Mouse (Mus musculus) c-Kit-positive CD71-positive TER-119-negative erythroid progenitor cells, embryonic 14.5 days (primary cell): ENCODE measurements around the gene Gm47841.

ENCODE experiments used
- DNase-seq: peaks from one replicate; pipeline ENCODE4 v3.0.0-alpha.2; 2013; ENCODE audit warnings: low read depth

Gene Gm47841

GRCm38 (mm10) chr15:101047194-101047555 is at the start of gene Gm47841:
TSS of gene Gm47841 (minus strand) at chr15:101047397.
- no peak for DNase-seq

GRCm38 (mm10) chr15:101095392-101095791 is 48.2 kb upstream of the Gm47841 start:
- DNase-seq: no peak

GRCm38 (mm10) chr15:101094979-101095378 is 47.8 kb upstream of the Gm47841 start:
- no peak for DNase-seq

- no peak for DNase-seq
Observed at GRCm38 (mm10) chr15:101093988-101094387, 46.8 kb upstream of the Gm47841 start.

- DNase-seq: no peak
Observed at GRCm38 (mm10) chr15:101092829-101093648, 45.8 kb upstream of the Gm47841 start.

- DNase-seq: no peak
Observed at GRCm38 (mm10) chr15:101092121-101092828, 45.1 kb upstream of the Gm47841 start.

GRCm38 (mm10) chr15:101091551-101091950 is 44.4 kb upstream of the Gm47841 start:
- no peak for DNase-seq

GRCm38 (mm10) chr15:101088291-101088690 is 41.1 kb upstream of the Gm47841 start:
- DNase-seq: no peak

- DNase-seq: no peak
Observed at GRCm38 (mm10) chr15:101086956-101087355, 39.8 kb upstream of the Gm47841 start.

- DNase-seq: no peak
Observed at GRCm38 (mm10) chr15:101086451-101086850, 39.3 kb upstream of the Gm47841 start.

- DNase-seq: no peak
Observed at GRCm38 (mm10) chr15:101084499-101084898, 37.3 kb upstream of the Gm47841 start.

GRCm38 (mm10) chr15:101082236-101082635 is 35.0 kb upstream of the Gm47841 start:
- DNase-seq: no peak

- DNase-seq: no peak
Observed at GRCm38 (mm10) chr15:101081035-101081548, 33.9 kb upstream of the Gm47841 start.

- no peak for DNase-seq
Observed at GRCm38 (mm10) chr15:101080031-101080520, 32.9 kb upstream of the Gm47841 start.

GRCm38 (mm10) chr15:101078731-101079156 is 31.5 kb upstream of the Gm47841 start:
- no peak for DNase-seq

GRCm38 (mm10) chr15:101077813-101078730 is 30.9 kb upstream of the Gm47841 start, which contains the start of gene Fignl2:
TSS of gene Fignl2 (minus strand) at chr15:101078567.
- no peak for DNase-seq

GRCm38 (mm10) chr15:101077001-101077812 is 30.0 kb upstream of the Gm47841 start:
- no peak for DNase-seq

- no peak for DNase-seq
Observed at GRCm38 (mm10) chr15:101076071-101077000, 29.1 kb upstream of the Gm47841 start.

- DNase-seq: no peak
Observed at GRCm38 (mm10) chr15:101075656-101076055, 28.5 kb upstream of the Gm47841 start.

GRCm38 (mm10) chr15:101075150-101075549 is 28.0 kb upstream of the Gm47841 start:
- DNase-seq: no peak
